In genomic region chr2:51830286-51830944, GRCm38 (mm10) we compare ENCODE assay signal across 8 mouse cellular contexts.
DNase-seq lines count a peak whose midpoint lies in the region; ATAC-seq lines count a peak whose summit lies in the region.

No protein-coding gene starts in this region.

- H3K4me1 ChIP-seq in liver, embryonic 11.5 days (replicated peaks; ENCODE audit: control insufficient read depth, insufficient read depth, low read length), result no peaks in the 10 kb centered on the region
- H3K4me1 ChIP-seq in forebrain, embryonic 16.5 days (replicated peaks; ENCODE audit: control insufficient read depth, insufficient read depth, low read length), result peaks cover 3% of the 10 kb centered on the region
- H3K4me1 ChIP-seq in midbrain, embryonic 14.5 days (ENCODE audit: control insufficient read depth, insufficient read depth, low read length), result 0 out of 2 replicates have a peak, but pooled peaks cover 10% of the 10 kb centered on the region

- H3K9me3 ChIP-seq in liver, embryonic 11.5 days (ENCODE audit: control insufficient read depth, low read length), result no peaks in the 10 kb centered on the region
- H3K9me3 ChIP-seq in forebrain, embryonic 16.5 days (ENCODE audit: control insufficient read depth, low read length), result no peaks in the 10 kb centered on the region
- no peaks in the 10 kb centered on the region for H3K9me3 ChIP-seq in midbrain, embryonic 14.5 days (ENCODE audit: control insufficient read depth, low read length)

- no peak overlapping the region for H3K27ac ChIP-seq in liver, embryonic 11.5 days (ENCODE audit: low read depth, low read length)
- no peak overlapping the region; the same call in 1 of the 2 replicates for H3K27ac ChIP-seq in forebrain, embryonic 16.5 days (ENCODE audit: low read length)
- H3K27ac ChIP-seq in midbrain, embryonic 14.5 days (replicated peaks; ENCODE audit: low read depth, low read length), result peak overlapping the region; percentile 56

- WGBS in liver, embryonic 11.5 days, result 37% methylated on average over 7 of the region's 7 CpGs
- 38% methylated on average over 7 of the region's 7 CpGs for WGBS in forebrain, embryonic 16.5 days
- 39% methylated on average over 7 of the region's 7 CpGs for WGBS in midbrain, embryonic 14.5 days

- intact Hi-C loops in left cerebral cortex, postnatal 14 days (cut with DNase I), result loop anchor here (5.0 kb wide), 1 partner anchor 1523 kb away; no protein-coding TSS in a partner anchor

- no peak for ATAC-seq in liver, embryonic 11.5 days (replicated peaks; ENCODE audit: low FRiP score)
- peak; percentile 18 for ATAC-seq in forebrain, embryonic 16.5 days
- 0 out of 2 replicates have a peak, but pooled peaks have one; percentile 40 for ATAC-seq in midbrain, embryonic 14.5 days (ENCODE audit: low FRiP score, low TSS enrichment)

- no peak overlapping the region for H3K9ac ChIP-seq in liver, embryonic 11.5 days (ENCODE audit: low read depth, low read length)
- no peak overlapping the region for H3K9ac ChIP-seq in forebrain, embryonic 16.5 days (replicated peaks; ENCODE audit: low read depth, low read length)
- H3K9ac ChIP-seq in midbrain, embryonic 14.5 days (replicated peaks; ENCODE audit: low read length), result no peak overlapping the region

- H3K4me2 ChIP-seq in liver, embryonic 11.5 days, result no peak overlapping the region
- H3K4me2 ChIP-seq in forebrain, embryonic 16.5 days (ENCODE audit: low read length), result no peak overlapping the region
- H3K4me2 ChIP-seq in midbrain, embryonic 14.5 days (ENCODE audit: low read length), result no peak overlapping the region

- no peaks in the 10 kb centered on the region for H3K27me3 ChIP-seq in liver, embryonic 11.5 days (replicated peaks; ENCODE audit: control insufficient read depth, insufficient read depth, low read length)
- H3K27me3 ChIP-seq in forebrain, embryonic 16.5 days (replicated peaks; ENCODE audit: control insufficient read depth, insufficient read depth, low read length), result no peaks in the 10 kb centered on the region
- no peaks in the 10 kb centered on the region for H3K27me3 ChIP-seq in midbrain, embryonic 14.5 days (ENCODE audit: control insufficient read depth, insufficient read depth, low read length)

- peak; percentile 22 for DNase-seq in liver
- no peak for DNase-seq in liver, embryonic 11.5 days (ENCODE audit: low spot score)
- DNase-seq in brain, adult 2 months (ENCODE audit: low read depth, low spot score), result peak; percentile 78
- peak; percentile 6 for DNase-seq in induced T-regulatory cell, adult 2 months (ENCODE audit: low read depth)
- DNase-seq in left cerebral cortex, postnatal 14 days (ENCODE audit: low spot score in 2 of 2), result peak; percentile 59 to 62
- DNase-seq in midbrain, embryonic 14.5 days, result peak; percentile 88
- peak; percentile 7 for DNase-seq in thymus, postnatal 0 days (ENCODE audit: low spot score)

- no peaks in the 10 kb centered on the region for H3K36me3 ChIP-seq in liver, embryonic 11.5 days (ENCODE audit: control insufficient read depth, insufficient read depth, low read length)
- no peaks in the 10 kb centered on the region for H3K36me3 ChIP-seq in forebrain, embryonic 16.5 days (ENCODE audit: control insufficient read depth, insufficient read depth)
- no peaks in the 10 kb centered on the region for H3K36me3 ChIP-seq in midbrain, embryonic 14.5 days (ENCODE audit: control insufficient read depth, insufficient read depth, low read length)

- H3K4me3 ChIP-seq in liver, embryonic 11.5 days (ENCODE audit: low read depth, low read length), result no peak overlapping the region
- H3K4me3 ChIP-seq in forebrain, embryonic 16.5 days (replicated peaks; ENCODE audit: low read length), result no peak overlapping the region
- H3K4me3 ChIP-seq in midbrain, embryonic 14.5 days (replicated peaks; ENCODE audit: low read depth, low read length), result no peak overlapping the region
